Mouse (Mus musculus) embryonic facial prominence, embryonic 15.5 days (tissue): ENCODE results near the gene Ppip5k1. TPM values are rescaled to one million over a fixed set of nuclear protein-coding genes. Genes with fewer than 3 reads are reported as not detected.

Source experiments
- ATAC-seq: fragments of 200-750 bp; cut with Nextera tagmentation; 2 replicates; pipeline ENCODE4 v1.8.0; 2017; ENCODE audit warnings: low read depth, moderate TSS enrichment; ENCODE audit not compliant: insufficient number of reproducible peaks, low FRiP score, low TSS enrichment
- H3K27ac ChIP-seq: fragments of 300-500 bp; sonication (generic); replicated peaks from 2 replicates; pipeline ENCODE4 v1.5.1; 2015; ENCODE audit warnings: mild to moderate bottlenecking, inconsistent platforms
- H3K27me3 ChIP-seq: fragments of 300-500 bp; sonication (generic); 2 replicates; pipeline ENCODE4 v1.6.1; 2015; ENCODE audit warnings: inconsistent platforms
- H3K36me3 ChIP-seq: fragments of 300-500 bp; sonication (generic); 2 replicates; pipeline ENCODE4 v1.6.1; 2015; ENCODE audit warnings: mild to moderate bottlenecking, inconsistent platforms
- H3K4me1 ChIP-seq: fragments of 300-500 bp; sonication (generic); 2 replicates; pipeline ENCODE4 v1.6.1; 2015; ENCODE audit warnings: inconsistent platforms
- H3K4me2 ChIP-seq: fragments of 300-500 bp; sonication (generic); replicated peaks from 2 replicates; pipeline ENCODE4 v1.6.1; 2015; ENCODE audit warnings: mild to moderate bottlenecking, inconsistent platforms
- H3K4me3 ChIP-seq: fragments of 300-500 bp; sonication (generic); replicated peaks from 2 replicates; pipeline ENCODE4 v1.5.1; 2015; ENCODE audit warnings: mild to moderate bottlenecking, inconsistent platforms
- H3K9ac ChIP-seq: fragments of 300-500 bp; sonication (generic); 2 replicates; pipeline ENCODE4 v1.6.1; 2015; ENCODE audit warnings: inconsistent platforms
- H3K9me3 ChIP-seq: fragments of 300-500 bp; sonication (generic); replicated peaks from 2 replicates; pipeline ENCODE4 v1.6.1; 2016; ENCODE audit warnings: inconsistent platforms
- WGBS: fragments of 180-500 bp; shearing (Covaris S2); methylation state at CpG from one replicate; pipeline ENCODE4 v1.1.7; 2015; 5-methylcytosine and 5-hydroxymethylcytosine counted together
- polyA plus RNA-seq: library from polyadenylated mRNA; unstranded; fragments of >200 nt; fragmentation: Nextera tagmentation; extraction: Ambion mirVana; gene quantifications from 2 replicates; pipeline ENCODE4 v1.2.1, GENCODE M21; 2015

The Ppip5k1 gene
- polyA plus RNA-seq, 1 experiment from 2014 or later: 12.8 TPM

- ATAC-seq: peak; percentile 95
- Histone ChIP-seq H3K4me1 (peaks cover 19% of the 10 kb centered on the region), H3K9me3 (no peaks in the 10 kb centered on the region), H3K9ac (peak within 1 kb of the TSS; percentile 23), H3K27me3 (peaks cover 35% of the 10 kb centered on the region), H3K4me3 (peak within 1 kb of the TSS; percentile 60), H3K27ac (no peak within 1 kb of the TSS), H3K36me3 (no peaks in the 10 kb centered on the region), H3K4me2 (peak within 1 kb of the TSS; percentile 90)
- 1% methylated on average over 48 of the region's 48 CpGs for WGBS
Observed at GRCm38 (mm10) chr2:121288901-121289729, 66.1 kb downstream of the Ppip5k1 start, which contains the start of gene Map1a. Map1a (plus strand) TSS chr2:121289600.

GRCm38 (mm10) chr2:121287850-121288249 is 67.3 kb downstream of the Ppip5k1 start:
- Histone ChIP-seq H3K4me1 (peaks cover 13% of the 10 kb centered on the region), H3K9me3 (no peaks in the 10 kb centered on the region), H3K27me3 (peaks cover 35% of the 10 kb centered on the region), H3K4me2 (no peak overlapping the region), H3K4me3 (no peak overlapping the region), H3K27ac (no peak overlapping the region), H3K36me3 (no peaks in the 10 kb centered on the region), H3K9ac (no peak overlapping the region)
- no peak for ATAC-seq
- 62% methylated on average over 2 of the region's 2 CpGs for WGBS

- Histone ChIP-seq H3K4me3 (peak overlapping the region; percentile 93), H3K4me2 (peak overlapping the region; percentile 57), H3K4me1 (peaks cover 19% of the 10 kb centered on the region), H3K27me3 (no peaks in the 10 kb centered on the region), H3K36me3 (peaks cover 19% of the 10 kb centered on the region), H3K9me3 (no peaks in the 10 kb centered on the region), H3K9ac (no peak overlapping the region), H3K27ac (peak overlapping the region; percentile 53; the same call in 1 of the 2 replicates)
- WGBS: 19% methylated on average over 4 of the region's 4 CpGs
- no peak for ATAC-seq
Observed at GRCm38 (mm10) chr2:121271928-121272516, 83.2 kb downstream of the Ppip5k1 start.

- H3K9ac ChIP-seq: peak within 1 kb of the TSS; percentile 80
- H3K4me2 ChIP-seq: peak within 1 kb of the TSS; percentile 57
- H3K27ac ChIP-seq: peak within 1 kb of the TSS; percentile 80
- ATAC-seq: peak; percentile 98
- under 1% methylated on average over 36 of the region's 37 CpGs for WGBS
- H3K4me1 ChIP-seq: peaks cover 19% of the 10 kb centered on the region
- peak within 1 kb of the TSS; percentile 93 for H3K4me3 ChIP-seq
- H3K36me3 ChIP-seq: peaks cover 19% of the 10 kb centered on the region
- no peaks in the 10 kb centered on the region for H3K9me3 ChIP-seq
- no peaks in the 10 kb centered on the region for H3K27me3 ChIP-seq
Observed at GRCm38 (mm10) chr2:121271236-121271927, 83.8 kb downstream of the Ppip5k1 start, which contains the start of gene Trp53bp1. Trp53bp1 (minus strand) TSS chr2:121271407.

GRCm38 (mm10) chr2:121270521-121271235 is 84.5 kb downstream of the Ppip5k1 start:
- Histone ChIP-seq H3K9ac (peak overlapping the region; percentile 80), H3K27me3 (no peaks in the 10 kb centered on the region), H3K27ac (peak overlapping the region; percentile 80), H3K4me3 (peak overlapping the region; percentile 93), H3K4me1 (peaks cover 19% of the 10 kb centered on the region), H3K4me2 (peak overlapping the region; percentile 57), H3K36me3 (peaks cover 19% of the 10 kb centered on the region), H3K9me3 (no peaks in the 10 kb centered on the region)
- 1% methylated on average over 30 of the region's 35 CpGs for WGBS
- ATAC-seq: peak; percentile 80

GRCm38 (mm10) chr2:121268446-121268845 is 86.8 kb downstream of the Ppip5k1 start:
- Histone ChIP-seq H3K4me3 (no peak overlapping the region), H3K4me1 (peaks cover 19% of the 10 kb centered on the region), H3K36me3 (peaks cover 29% of the 10 kb centered on the region), H3K9me3 (no peaks in the 10 kb centered on the region), H3K27ac (no peak overlapping the region), H3K4me2 (no peak overlapping the region), H3K27me3 (no peaks in the 10 kb centered on the region), H3K9ac (no peak overlapping the region)
- ATAC-seq: no peak
- 62% methylated on average over 8 of the region's 8 CpGs for WGBS

Other genes starting within 250 kb of the Ppip5k1 start
- not detected in 2 replicates for gene Tgm7, start 245.6 kb downstream of the Ppip5k1 start, polyA plus RNA-seq
- gene Adal, start 215.0 kb downstream of the Ppip5k1 start, polyA plus RNA-seq: 17.9 and 20.3 TPM in 2 replicates
- gene Lcmt2, start 214.7 kb downstream of the Ppip5k1 start, polyA plus RNA-seq: 20.0 and 21.0 TPM in 2 replicates
- gene Tubgcp4, start 184.7 kb downstream of the Ppip5k1 start, polyA plus RNA-seq: 49.7 and 54.7 TPM in 2 replicates
- 9.4 and 10.6 TPM in 2 replicates for gene Zscan29, start 184.3 kb downstream of the Ppip5k1 start, polyA plus RNA-seq
- gene Trp53bp1, start 84.0 kb downstream of the Ppip5k1 start, polyA plus RNA-seq: 61.0 and 62.1 TPM in 2 replicates
- gene Map1a, start 65.8 kb downstream of the Ppip5k1 start, polyA plus RNA-seq: 5.5 and 6.5 TPM in 2 replicates
- 63.8 and 67.3 TPM in 2 replicates for gene Ckmt1, start 2.3 kb upstream of the Ppip5k1 start, polyA plus RNA-seq
- 0.08 TPM in 1 of 2 replicates, not detected in the other for gene Strc, start 31.8 kb upstream of the Ppip5k1 start, polyA plus RNA-seq
- 751 and 770 TPM in 2 replicates for gene Pdia3, start 58.4 kb upstream of the Ppip5k1 start, polyA plus RNA-seq
- 3.0 and 3.3 TPM in 2 replicates for gene Catsper2, start 58.4 kb upstream of the Ppip5k1 start, polyA plus RNA-seq
- gene Ell3, start 88.9 kb upstream of the Ppip5k1 start, polyA plus RNA-seq: 28.9 and 37.4 TPM in 2 replicates
- gene Serf2, start 93.8 kb upstream of the Ppip5k1 start, polyA plus RNA-seq: 510 and 538 TPM in 2 replicates
- 101 and 108 TPM in 2 replicates for gene Hypk, start 97.9 kb upstream of the Ppip5k1 start, polyA plus RNA-seq
- 0.53 and 0.61 TPM in 2 replicates for gene Serinc4, start 101.4 kb upstream of the Ppip5k1 start, polyA plus RNA-seq
- gene Mfap1b, start 118.7 kb upstream of the Ppip5k1 start, polyA plus RNA-seq: 61.9 and 63.0 TPM in 2 replicates
- 31.1 and 32.7 TPM in 2 replicates for gene Mfap1a, start 151.3 kb upstream of the Ppip5k1 start, polyA plus RNA-seq
- 6.1 and 6.7 TPM in 2 replicates for gene Wdr76, start 151.3 kb upstream of the Ppip5k1 start, polyA plus RNA-seq